Mouse (Mus musculus) lung, adult 2 months (tissue): ENCODE measurements around the gene Bst1.

ENCODE experiments used
- CTCF ChIP-seq: fragments of 200-500 bp; IDR thresholded peaks from 2 replicates; pipeline ENCODE4 v1.5.1; 2011; ENCODE audit warnings: mild to moderate bottlenecking, low read length, control low read depth; ENCODE audit not compliant: insufficient read depth
- POLR2A ChIP-seq: fragments of 200-500 bp; IDR thresholded peaks from 2 replicates; pipeline ENCODE4 v1.6.1; 2011; ENCODE audit warnings: low read depth, mild to moderate bottlenecking, control low read depth, low read length, borderline replicate concordance; ENCODE audit errors: extremely low read depth

GRCm38 (mm10) chr5:43826883-43827282, 8.2 kb downstream of the Bst1 start:
- TF ChIP-seq POLR2A (no peak), CTCF (no peak)
